Mouse (Mus musculus) regulatory T cell (primary cell): ENCODE data around the gene Pcdh15.

Experiments used
- in situ Hi-C: fragments of 300-600 bp; cut with MboI, MseI; formaldehyde crosslinking; loops from one replicate; pipeline ENCODE4 v1.15.1; 2025; ENCODE audit warnings: high pct_unique_total_duplicates

The Pcdh15 gene

GRCm38 (mm10) chr10:73098966-73099845 is at the start of gene Pcdh15:
Pcdh15 (plus strand) TSS chr10:73099342.
- in situ Hi-C loops: no loop called here

DNA sequence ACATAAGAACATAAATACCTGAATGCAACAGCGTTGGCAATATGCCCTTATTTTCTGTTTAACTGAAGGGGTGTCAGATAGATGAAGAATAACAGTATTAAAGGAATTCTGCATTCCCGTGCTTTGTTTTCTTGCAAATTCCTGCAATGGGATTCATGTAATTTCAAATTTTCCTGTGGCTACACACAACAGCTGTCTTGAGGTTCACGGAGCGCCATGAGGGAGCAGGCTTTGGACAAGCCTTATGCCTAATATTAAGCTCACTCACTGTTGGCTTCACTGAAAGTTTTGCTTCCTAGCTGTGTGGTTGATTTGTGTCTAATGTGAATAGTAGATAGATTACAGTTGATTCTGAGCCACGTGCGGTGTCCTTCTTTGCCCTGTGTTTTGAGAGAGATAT is 47.1 kb upstream of the Pcdh15 start:
- in situ Hi-C loops: no loop called here

DNA sequence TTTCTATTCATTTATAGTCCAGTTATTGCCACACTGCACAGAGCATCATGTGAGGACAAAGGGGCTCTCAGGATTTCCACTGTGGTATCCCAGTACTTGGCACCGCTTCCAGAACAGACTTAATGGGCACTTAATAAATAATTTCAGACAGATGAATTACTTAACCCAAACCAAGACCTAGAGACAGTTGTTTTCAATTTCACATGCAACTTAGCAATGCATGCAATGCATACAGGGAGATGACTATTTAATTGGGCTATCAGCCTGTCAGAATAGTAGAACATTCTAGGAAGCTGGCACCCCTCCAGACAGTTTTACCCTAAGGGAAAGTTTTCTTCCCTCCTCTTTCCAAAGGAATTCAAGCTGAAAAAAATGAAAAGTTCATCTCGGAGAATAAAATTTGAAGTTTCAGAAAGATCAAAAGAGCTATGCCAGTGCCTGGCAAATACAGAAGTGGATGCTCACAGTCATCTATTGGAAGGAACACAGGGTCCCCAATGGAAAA is 39.4 kb upstream of the Pcdh15 start:
- in situ Hi-C loops: no loop called here

GRCm38 (mm10) chr10:73086703-73087102 is 12.4 kb upstream of the Pcdh15 start:
- in situ Hi-C loops: no loop called here

DNA sequence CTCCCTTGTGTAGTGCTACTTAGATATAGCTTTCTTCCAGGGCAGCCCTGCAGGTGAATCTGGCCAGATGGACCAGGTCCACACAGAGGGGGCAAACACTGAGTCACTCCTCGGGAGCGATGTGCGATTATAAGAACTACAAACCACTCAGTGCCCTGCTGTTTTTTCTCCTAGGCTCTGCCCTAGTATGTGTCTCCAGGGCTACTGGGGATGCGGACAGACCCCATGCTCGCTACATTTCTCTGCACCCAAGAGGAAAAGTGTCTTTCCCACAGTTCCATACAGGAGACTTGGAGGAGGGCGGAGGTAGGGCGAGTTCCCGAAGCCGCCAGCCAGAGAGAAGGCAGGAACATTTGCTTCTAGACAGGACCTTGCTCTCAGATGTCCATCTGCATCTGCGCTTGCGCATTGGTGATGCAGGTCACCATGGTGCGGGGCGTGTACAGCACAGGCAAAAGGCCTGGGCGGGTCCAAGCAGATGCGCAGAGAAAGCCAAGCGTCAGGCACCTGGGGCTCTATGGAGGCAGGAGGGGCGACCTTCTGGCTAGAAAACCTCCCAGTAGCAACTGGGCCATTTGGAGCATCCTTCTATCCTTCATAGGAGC is 2.5 kb upstream of the Pcdh15 start:
- in situ Hi-C loops: no loop called here

- in situ Hi-C loops: no loop called here
These were observed 2.0 kb upstream of the Pcdh15 start for GRCm38 (mm10) chr10:73097176-73097575.

DNA sequence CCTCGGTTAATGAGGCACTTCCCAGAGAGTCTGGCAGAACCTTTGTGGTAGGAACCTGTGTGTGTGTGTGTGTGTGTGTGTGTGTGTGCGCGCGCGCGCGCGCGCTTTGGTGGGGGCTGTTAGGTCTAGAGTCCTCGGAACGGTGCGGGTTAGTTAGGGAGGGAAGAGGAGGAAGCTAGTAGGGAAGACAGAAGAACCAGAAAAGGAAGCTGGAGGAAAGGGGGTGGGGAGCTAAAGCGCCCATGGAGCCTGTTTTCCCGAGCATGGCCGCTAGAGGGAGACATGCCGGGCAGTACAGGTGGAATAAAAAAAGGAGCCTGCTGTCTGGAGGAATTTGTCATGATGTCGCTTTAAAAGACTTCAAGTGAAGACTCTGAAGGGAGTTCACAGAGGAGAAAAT is 1.2 kb upstream of the Pcdh15 start:
- in situ Hi-C loops: no loop called here

DNA sequence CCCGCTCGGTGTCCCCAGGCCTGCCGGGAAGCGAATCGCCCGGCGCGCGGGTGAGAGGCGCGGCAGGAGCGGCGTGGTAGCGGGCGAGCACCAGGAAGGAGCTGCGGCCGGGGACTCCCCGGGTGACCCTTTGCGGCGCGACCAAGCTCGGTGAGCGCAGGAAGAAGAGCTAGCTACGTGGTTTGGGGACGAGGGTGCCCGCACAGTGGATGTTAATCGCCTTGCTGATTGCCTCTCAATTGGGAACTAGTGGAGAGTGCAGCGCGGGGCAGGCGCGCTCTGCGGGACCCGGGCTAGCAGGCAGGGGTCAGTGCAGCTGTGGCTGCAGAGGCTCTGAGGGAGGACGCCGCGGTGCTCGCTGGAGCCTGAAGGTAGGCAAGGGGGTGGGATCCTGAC is 702 bp downstream of the Pcdh15 start:
- in situ Hi-C loops: no loop called here

- in situ Hi-C loops: no loop called here
These were observed 4.3 kb downstream of the Pcdh15 start for GRCm38 (mm10) chr10:73103383-73103994.

- in situ Hi-C loops: no loop called here
These were observed 6.8 kb downstream of the Pcdh15 start for GRCm38 (mm10) chr10:73105893-73106292.

GRCm38 (mm10) chr10:73137985-73138384 is 38.8 kb downstream of the Pcdh15 start:
- in situ Hi-C loops: no loop called here

DNA sequence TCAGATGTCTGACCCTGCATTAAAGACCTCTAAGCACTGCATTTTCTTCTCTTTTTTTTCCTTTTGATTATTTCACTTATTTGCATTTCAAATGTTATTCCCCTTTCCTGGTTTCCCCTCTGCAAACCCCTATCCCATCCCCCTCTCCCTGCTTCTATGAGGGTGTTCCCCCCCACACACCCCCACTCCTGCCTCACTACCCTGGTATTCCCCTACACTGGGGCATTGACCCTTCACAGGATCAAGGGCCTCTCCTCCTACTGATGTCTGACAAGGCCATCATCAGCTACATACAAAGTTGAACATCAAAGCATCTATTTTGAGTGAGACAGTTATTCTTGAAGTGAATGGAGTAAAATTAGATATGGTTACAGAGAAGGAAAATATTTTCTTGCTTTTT is 48.4 kb downstream of the Pcdh15 start:
- in situ Hi-C loops: no loop called here

GRCm38 (mm10) chr10:73147978-73148377 is 48.8 kb downstream of the Pcdh15 start:
- in situ Hi-C loops: no loop called here

DNA sequence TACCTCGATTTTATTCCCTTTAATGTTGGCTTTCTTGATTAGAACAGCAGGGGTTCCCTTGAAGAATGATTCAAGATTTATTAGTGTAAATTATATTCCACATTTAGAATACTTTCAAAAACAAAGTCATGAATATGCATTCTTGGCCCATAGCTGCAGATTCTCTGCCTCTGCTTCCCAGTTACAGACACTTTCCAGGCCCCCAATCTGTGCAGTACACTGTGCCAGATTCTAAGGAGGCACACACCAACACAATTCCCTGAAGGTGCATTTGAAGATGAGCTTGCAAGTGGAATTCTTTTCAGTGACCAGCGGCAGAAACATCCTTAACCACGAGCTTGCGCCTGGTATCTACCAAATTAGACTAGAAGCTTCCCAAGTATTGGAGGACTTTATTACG is 55.4 kb downstream of the Pcdh15 start:
- in situ Hi-C loops: no loop called here

GRCm38 (mm10) chr10:73161757-73162156 is 62.6 kb downstream of the Pcdh15 start:
- in situ Hi-C loops: no loop called here

GRCm38 (mm10) chr10:73216001-73216400 is 116.9 kb downstream of the Pcdh15 start:
- in situ Hi-C loops: no loop called here

GRCm38 (mm10) chr10:73242294-73242693 is 143.2 kb downstream of the Pcdh15 start:
- in situ Hi-C loops: no loop called here

DNA sequence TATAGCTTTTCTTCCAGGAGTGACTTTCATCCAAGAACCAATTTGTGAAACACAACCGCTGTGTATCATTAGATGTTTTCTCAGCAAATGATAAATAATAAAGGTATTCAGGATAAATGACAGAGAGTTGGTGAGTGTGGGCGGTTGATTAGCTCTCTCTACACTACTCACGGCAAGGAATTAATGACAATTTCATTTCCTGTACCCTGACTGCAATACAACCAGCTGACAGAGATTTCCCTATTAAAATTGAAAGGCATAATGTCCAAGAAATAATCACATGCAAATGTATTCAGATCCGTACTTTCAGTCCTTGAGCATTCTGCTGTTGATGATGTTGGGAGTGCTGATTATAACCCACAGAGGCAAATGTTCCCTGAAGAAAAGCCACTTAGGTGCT is 181.3 kb downstream of the Pcdh15 start:
- in situ Hi-C loops: no loop called here

DNA sequence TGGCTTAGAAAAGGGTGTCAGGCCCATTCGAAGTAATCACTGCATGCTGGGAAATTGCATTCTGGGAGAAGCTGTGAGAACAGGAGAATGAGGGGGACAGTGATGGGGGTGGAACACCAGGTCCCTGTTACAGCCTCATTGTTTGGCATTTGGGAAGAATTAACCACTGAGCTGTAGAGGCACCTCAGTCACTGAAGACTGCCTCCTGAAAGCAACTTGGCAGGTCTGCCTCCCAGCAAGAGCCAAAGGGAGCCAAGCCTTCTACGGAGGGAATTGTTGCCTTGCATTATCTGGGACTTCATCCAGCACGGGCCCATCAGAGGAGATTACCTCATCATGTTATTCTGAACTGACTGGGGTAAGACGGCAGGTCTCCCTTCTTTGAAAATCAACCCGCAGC is 197.3 kb downstream of the Pcdh15 start:
- in situ Hi-C loops: no loop called here

- in situ Hi-C loops: no loop called here
These were observed 202.8 kb downstream of the Pcdh15 start for GRCm38 (mm10) chr10:73301951-73302350.

DNA sequence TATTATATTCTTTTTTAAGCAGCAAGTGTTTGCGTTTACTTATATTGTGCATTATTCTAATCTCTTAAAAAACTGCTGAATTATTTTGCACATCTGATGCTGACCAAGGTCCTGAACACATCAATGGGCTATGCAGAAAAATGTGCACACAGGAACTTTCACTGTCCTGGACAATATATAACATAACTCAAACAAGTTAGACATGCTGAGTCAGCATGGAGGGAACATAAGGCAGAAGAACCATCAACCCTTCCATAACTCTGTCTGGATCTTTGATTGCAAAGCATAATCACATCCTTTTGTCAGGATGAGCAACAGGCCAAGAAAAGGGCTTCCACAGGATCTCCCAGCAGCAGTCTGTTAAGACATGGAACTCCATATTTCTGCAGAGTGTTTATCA is 207.5 kb downstream of the Pcdh15 start:
- in situ Hi-C loops: no loop called here

GRCm38 (mm10) chr10:73326861-73327260 is 227.7 kb downstream of the Pcdh15 start:
- in situ Hi-C loops: no loop called here

GRCm38 (mm10) chr10:73333426-73333825 is 234.3 kb downstream of the Pcdh15 start:
- in situ Hi-C loops: no loop called here
